Mouse (Mus musculus) Patski (cell line): Measurements from ENCODE around the gene Shmt2. TPM values are rescaled to one million over a fixed set of nuclear protein-coding genes. Genes with fewer than 3 reads are reported as not detected.

Experiments
- ATAC-seq: fragments of 100-300 bp; one replicate; pipeline ENCODE4 v1.8.0; 2021
- CTCF ChIA-PET: fragments of 350-600 bp; sonication (Branson Sonifier 250); formaldehyde crosslinking; loops from one replicate; lab custom pipeline; 2022; ENCODE audit warnings: inconsistent platforms; lab: Charles Lee
- POLR2A ChIA-PET: fragments of 350-600 bp; sonication (Branson Sonifier 250); formaldehyde crosslinking; loops from one replicate; lab custom pipeline; 2022; ENCODE audit warnings: antibody characterized with exemption, inconsistent platforms; lab: Charles Lee
- DNase-seq: peaks from one replicate; pipeline ENCODE4 v3.0.0-alpha.2; 2011; ENCODE audit warnings: low read depth, low spot score
- H3K27me3 ChIP-seq: fragments of 371-371 bp; one replicate; pipeline ENCODE4 v1.5.1; 2021
- CTCF ChIP-seq: fragments of 100-300 bp; IDR thresholded peaks from one replicate; pipeline ENCODE4 v1.5.1; 2021
- in situ Hi-C: fragments of 300-500 bp; cut with MboI; formaldehyde crosslinking; loops from 3 replicates; pipeline ENCODE4 v1.11.1; 2018; ENCODE audit warnings: low pct_unique_long_range_greater_than_20kb, mixed read lengths
- polyA plus RNA-seq: library from polyadenylated mRNA; unstranded; gene quantifications from one replicate; pipeline ENCODE4 v1.2.3, GENCODE M21; 2021

Gene Shmt2
- polyA plus RNA-seq, 1 experiment from 2014 or later, result 144 TPM

- POLR2A ChIA-PET, result no interaction called here
- no peak for TF ChIP-seq CTCF
- ATAC-seq (no peak), DNase-seq (no peak)
- H3K27me3 ChIP-seq, result peaks cover 6% of the 10 kb centered on the region
- CTCF ChIA-PET, result interaction anchor here (1.2 to 6.0 kb wide), 3 partner anchors 19 to 50 kb away, joined by 3 to 101 read pairs (median 4); partner anchors contain the start of gene Ndufa4l2
- in situ Hi-C loops, result no loop called here
These were observed 12.7 kb upstream of the Shmt2 start for GRCm38 (mm10) chr10:127534929-127535384.

- in situ Hi-C loops, result no loop called here
- ATAC-seq, result no peak
- ChIA-PET POLR2A (no interaction called here), CTCF (interaction anchor here (6.0 kb wide), 1 partner anchor 21 kb away, joined by 101 read pairs; the partner anchor contains the start of gene Ndufa4l2)
- no peak for DNase-seq
- H3K27me3 ChIP-seq, result peaks cover 6% of the 10 kb centered on the region
- TF ChIP-seq CTCF, result no peak
These were observed 12.0 kb upstream of the Shmt2 start, which contains the start of gene Nxph4 for GRCm38 (mm10) chr10:127534036-127534928. TSS of gene Nxph4 (minus strand) at chr10:127534559.

- POLR2A ChIA-PET, result interaction anchor here (0.6 to 1.0 kb wide), 3 partner anchors 15 to 198 kb away, joined by 3 to 5 read pairs (median 4); no protein-coding TSS in a partner anchor
- DNase-seq (no peak), ATAC-seq (no peak)
- peaks cover 6% of the 10 kb centered on the region for H3K27me3 ChIP-seq
- no peak for TF ChIP-seq CTCF
- in situ Hi-C loops, result no loop called here
- CTCF ChIA-PET, result interaction anchor here (1.0 to 2.4 kb wide), 4 partner anchors 9 to 19 kb away, joined by 3 to 14 read pairs (median 6); partner anchors contain the start of gene Shmt2
These were observed 9.3 kb upstream of the Shmt2 start for GRCm38 (mm10) chr10:127531548-127531947.

- no peak for TF ChIP-seq CTCF
- DNase-seq (no peak), ATAC-seq (no peak)
- ChIA-PET CTCF (interaction anchor here (1.0 to 2.4 kb wide), 3 partner anchors 8 to 18 kb away, joined by 3 to 14 read pairs (median 7); partner anchors contain the start of gene Shmt2), POLR2A (interaction anchor here (0.6 to 0.8 kb wide), 2 partner anchors 14 to 198 kb away, joined by 3 to 5 read pairs; no protein-coding TSS in a partner anchor)
- in situ Hi-C loops, result no loop called here
- peaks cover 4% of the 10 kb centered on the region for H3K27me3 ChIP-seq
These were observed 8.7 kb upstream of the Shmt2 start for GRCm38 (mm10) chr10:127530945-127531344.

- no peak for DNase-seq
These were observed 5.2 kb upstream of the Shmt2 start for GRCm38 (mm10) chr10:127527481-127527880.

GRCm38 (mm10) chr10:127526681-127527080 lies 4.4 kb upstream of the Shmt2 start:
- in situ Hi-C loops, result no loop called here
- ATAC-seq, result no peak
- POLR2A ChIA-PET, result no interaction called here
- H3K27me3 ChIP-seq, result peaks cover 3% of the 10 kb centered on the region
- CTCF ChIA-PET, result interaction anchor here (1.5 kb wide), 2 partner anchors 10 to 14 kb away, joined by 5 to 9 read pairs; no protein-coding TSS in a partner anchor
- TF ChIP-seq CTCF, result no peak
- DNase-seq, result no peak

More at GRCm38 (mm10) chr10:127527481-127527880, 5.2 kb upstream of the Shmt2 start:
- POLR2A ChIA-PET, result interaction anchor here (0.5 kb wide), 1 partner anchor 15 kb away, joined by 3 read pairs; no protein-coding TSS in a partner anchor
- CTCF ChIA-PET, result interaction anchor here (1.5 kb wide), 2 partner anchors 9 to 15 kb away, joined by 5 to 9 read pairs; no protein-coding TSS in a partner anchor
- ATAC-seq, result no peak
- in situ Hi-C loops, result no loop called here
- TF ChIP-seq CTCF, result no peak
- H3K27me3 ChIP-seq, result peaks cover 3% of the 10 kb centered on the region

- in situ Hi-C loops, result no loop called here
- TF ChIP-seq CTCF, result no peak
- POLR2A ChIA-PET, result no interaction called here
- peaks cover 3% of the 10 kb centered on the region for H3K27me3 ChIP-seq
- ATAC-seq (no peak), DNase-seq (no peak)
- CTCF ChIA-PET, result interaction anchor here (1.5 kb wide), 2 partner anchors 11 to 13 kb away, joined by 5 to 9 read pairs; no protein-coding TSS in a partner anchor
These were observed 3.8 kb upstream of the Shmt2 start for GRCm38 (mm10) chr10:127526048-127526447.

GRCm38 (mm10) chr10:127524646-127525255 lies 2.5 kb upstream of the Shmt2 start:
- ATAC-seq (no peak), DNase-seq (no peak)
- in situ Hi-C loops, result no loop called here
- TF ChIP-seq CTCF, result no peak
- CTCF ChIA-PET, result interaction anchor here (5.7 kb wide), 1 partner anchor 12 kb away, joined by 37 read pairs; no protein-coding TSS in a partner anchor
- H3K27me3 ChIP-seq, result no peaks in the 10 kb centered on the region
- POLR2A ChIA-PET, result no interaction called here

- ChIA-PET POLR2A (interaction anchor here (2.8 kb wide), 1 partner anchor 9 kb away, joined by 10 read pairs; no protein-coding TSS in a partner anchor), CTCF (interaction anchor here (1.3 to 5.7 kb wide), 4 partner anchors 9 to 40 kb away, joined by 3 to 37 read pairs (median 21); no protein-coding TSS in a partner anchor)
- in situ Hi-C loops, result no loop called here
- TF ChIP-seq CTCF, result no peak
- DNase-seq (no peak), ATAC-seq (no peak)
- H3K27me3 ChIP-seq, result no peaks in the 10 kb centered on the region
These were observed 598 bp downstream of the Shmt2 start for GRCm38 (mm10) chr10:127521611-127522080.
